Mouse (Mus musculus): Measurements from ENCODE around the gene Zfp827. TPM values are rescaled to one million over a fixed set of nuclear protein-coding genes. Genes with fewer than 3 reads are reported as not detected.
A peak's percentile ranks its signal among the peaks of the same experiment; 100 is the strongest.

Gene Zfp827
- polyA plus RNA-seq, 1 experiment from 2014 or later: 7.4 TPM

GRCm38 (mm10) chr8:79084359-79084820 is 56.2 kb downstream of the Zfp827 start:
- Histone ChIP-seq H3K27ac (replicated peaks) (peak overlapping the region; percentile 40), H3K36me3 (peaks cover 52% of the 10 kb centered on the region), H3K4me1 (peaks cover 58% of the 10 kb centered on the region), H3K4me2 (no peak overlapping the region), H3K4me3 (no peak overlapping the region), H3K9me3 (no peaks in the 10 kb centered on the region), H3K27me3 (replicated peaks) (no peaks in the 10 kb centered on the region), H3K9ac (no peak overlapping the region)
- 74% methylated on average over 3 of the region's 3 CpGs for WGBS
- no peak for ATAC-seq (ENCODE audit: extremely low read depth, insufficient number of reproducible peaks, low FRiP score, low TSS enrichment)

GRCm38 (mm10) chr8:79094422-79094821 is 66.2 kb downstream of the Zfp827 start:
- Histone ChIP-seq H3K9ac (no peak overlapping the region), H3K27ac (replicated peaks) (no peak overlapping the region), H3K4me1 (peaks cover 39% of the 10 kb centered on the region), H3K36me3 (peaks cover 47% of the 10 kb centered on the region), H3K4me3 (no peak overlapping the region), H3K4me2 (no peak overlapping the region), H3K9me3 (no peaks in the 10 kb centered on the region), H3K27me3 (replicated peaks) (no peaks in the 10 kb centered on the region)
- WGBS: 86% methylated on average over 4 of the region's 4 CpGs
- no peak for ATAC-seq (ENCODE audit: extremely low read depth, insufficient number of reproducible peaks, low FRiP score, low TSS enrichment)

- H3K36me3 ChIP-seq: peaks cover 40% of the 10 kb centered on the region
- H3K9ac ChIP-seq: 0 out of 2 replicates have a peak overlapping the region, but pooled peaks have one; percentile 45
- H3K4me3 ChIP-seq: no peak overlapping the region
- H3K27ac ChIP-seq (replicated peaks): peak overlapping the region; percentile 64
- H3K4me1 ChIP-seq: peaks cover 39% of the 10 kb centered on the region
- H3K9me3 ChIP-seq: no peaks in the 10 kb centered on the region
- no peak for ATAC-seq (ENCODE audit: extremely low read depth, insufficient number of reproducible peaks, low FRiP score, low TSS enrichment)
- peak overlapping the region; percentile 30 for H3K4me2 ChIP-seq
- no peaks in the 10 kb centered on the region for H3K27me3 ChIP-seq (replicated peaks)
- 44% methylated on average over 7 of the region's 7 CpGs for WGBS
Measured at GRCm38 (mm10) chr8:79095162-79095561, 66.9 kb downstream of the Zfp827 start.

GRCm38 (mm10) chr8:79096970-79097369 is 68.7 kb downstream of the Zfp827 start:
- no peak for ATAC-seq (ENCODE audit: extremely low read depth, insufficient number of reproducible peaks, low FRiP score, low TSS enrichment)
- 64% methylated on average over 11 of the region's 11 CpGs for WGBS
- no peak overlapping the region for H3K4me2 ChIP-seq
- peaks cover 39% of the 10 kb centered on the region for H3K4me1 ChIP-seq
- no peak overlapping the region for H3K4me3 ChIP-seq
- no peak overlapping the region for H3K9ac ChIP-seq
- H3K9me3 ChIP-seq: no peaks in the 10 kb centered on the region
- H3K27me3 ChIP-seq (replicated peaks): no peaks in the 10 kb centered on the region
- peaks cover 34% of the 10 kb centered on the region for H3K36me3 ChIP-seq
- H3K27ac ChIP-seq (replicated peaks): no peak overlapping the region; the same call in 1 of the 2 replicates

- Histone ChIP-seq H3K4me2 (no peak overlapping the region), H3K9me3 (no peaks in the 10 kb centered on the region), H3K4me1 (peaks cover 50% of the 10 kb centered on the region), H3K9ac (0 out of 2 replicates have a peak overlapping the region, but pooled peaks have one; percentile 25), H3K36me3 (peaks cover 14% of the 10 kb centered on the region; the same call in 1 of the 2 replicates), H3K4me3 (no peak overlapping the region), H3K27me3 (replicated peaks) (no peaks in the 10 kb centered on the region), H3K27ac (replicated peaks) (peak overlapping the region; percentile 62)
- ATAC-seq (ENCODE audit: extremely low read depth, insufficient number of reproducible peaks, low FRiP score, low TSS enrichment): no peak
- WGBS: 59% methylated on average over 4 of the region's 4 CpGs
Measured at GRCm38 (mm10) chr8:79102707-79103106, 74.5 kb downstream of the Zfp827 start.

GRCm38 (mm10) chr8:79103185-79103878 is 75.1 kb downstream of the Zfp827 start:
- 68% methylated on average over 14 of the region's 14 CpGs for WGBS
- Histone ChIP-seq H3K27ac (replicated peaks) (peak overlapping the region; percentile 62), H3K27me3 (replicated peaks) (no peaks in the 10 kb centered on the region), H3K4me1 (peaks cover 49% of the 10 kb centered on the region), H3K36me3 (peaks cover 14% of the 10 kb centered on the region; the same call in 1 of the 2 replicates), H3K9ac (0 out of 2 replicates have a peak overlapping the region, but pooled peaks have one; percentile 25), H3K4me2 (no peak overlapping the region), H3K9me3 (no peaks in the 10 kb centered on the region), H3K4me3 (no peak overlapping the region)
- no peak for ATAC-seq (ENCODE audit: extremely low read depth, insufficient number of reproducible peaks, low FRiP score, low TSS enrichment)

GRCm38 (mm10) chr8:79103923-79104580 is 75.8 kb downstream of the Zfp827 start:
- ATAC-seq (ENCODE audit: extremely low read depth, insufficient number of reproducible peaks, low FRiP score, low TSS enrichment): no peak
- Histone ChIP-seq H3K27me3 (replicated peaks) (no peaks in the 10 kb centered on the region), H3K4me1 (peaks cover 44% of the 10 kb centered on the region), H3K27ac (replicated peaks) (peak overlapping the region; percentile 53), H3K36me3 (peaks cover 19% of the 10 kb centered on the region; the same call in 1 of the 2 replicates), H3K9ac (no peak overlapping the region), H3K9me3 (no peaks in the 10 kb centered on the region), H3K4me2 (no peak overlapping the region), H3K4me3 (no peak overlapping the region)
- 68% methylated on average over 9 of the region's 9 CpGs for WGBS

- Histone ChIP-seq H3K27ac (replicated peaks) (peak overlapping the region; percentile 53), H3K4me1 (peaks cover 43% of the 10 kb centered on the region), H3K4me3 (no peak overlapping the region), H3K4me2 (no peak overlapping the region), H3K36me3 (peaks cover 20% of the 10 kb centered on the region; the same call in 1 of the 2 replicates), H3K9ac (peak overlapping the region; percentile 47), H3K9me3 (no peaks in the 10 kb centered on the region), H3K27me3 (replicated peaks) (no peaks in the 10 kb centered on the region)
- ATAC-seq (ENCODE audit: extremely low read depth, insufficient number of reproducible peaks, low FRiP score, low TSS enrichment): no peak
- 74% methylated on average over 9 of the region's 9 CpGs for WGBS
Measured at GRCm38 (mm10) chr8:79104634-79105033, 76.4 kb downstream of the Zfp827 start.

- Histone ChIP-seq H3K27me3 (replicated peaks) (no peaks in the 10 kb centered on the region), H3K9me3 (no peaks in the 10 kb centered on the region), H3K4me2 (no peak overlapping the region), H3K4me3 (no peak overlapping the region), H3K4me1 (peaks cover 43% of the 10 kb centered on the region), H3K36me3 (peaks cover 20% of the 10 kb centered on the region; the same call in 1 of the 2 replicates), H3K27ac (replicated peaks) (peak overlapping the region; percentile 53), H3K9ac (peak overlapping the region; percentile 47)
- ATAC-seq (ENCODE audit: extremely low read depth, insufficient number of reproducible peaks, low FRiP score, low TSS enrichment): no peak
- WGBS: 67% methylated on average over 10 of the region's 10 CpGs
Measured at GRCm38 (mm10) chr8:79105186-79105585, 76.9 kb downstream of the Zfp827 start.

- H3K4me1 ChIP-seq: peaks cover 16% of the 10 kb centered on the region
- no peaks in the 10 kb centered on the region for H3K27me3 ChIP-seq (replicated peaks)
- no peak for ATAC-seq (ENCODE audit: extremely low read depth, insufficient number of reproducible peaks, low FRiP score, low TSS enrichment)
- H3K4me2 ChIP-seq: no peak overlapping the region
- H3K4me3 ChIP-seq: no peak overlapping the region
- WGBS: 81% methylated on average over 8 of the region's 8 CpGs
- no peak overlapping the region for H3K9ac ChIP-seq
- peaks cover 33% of the 10 kb centered on the region for H3K36me3 ChIP-seq
- no peak overlapping the region for H3K27ac ChIP-seq (replicated peaks)
- H3K9me3 ChIP-seq: no peaks in the 10 kb centered on the region
Measured at GRCm38 (mm10) chr8:79111461-79111860, 83.2 kb downstream of the Zfp827 start.

GRCm38 (mm10) chr8:79112480-79112879 is 84.2 kb downstream of the Zfp827 start:
- no peak for ATAC-seq (ENCODE audit: extremely low read depth, insufficient number of reproducible peaks, low FRiP score, low TSS enrichment)
- H3K4me1 ChIP-seq: peaks cover 21% of the 10 kb centered on the region

More at GRCm38 (mm10) chr8:79112480-79112879, 84.2 kb downstream of the Zfp827 start:
- Histone ChIP-seq H3K4me3 (no peak overlapping the region), H3K9ac (no peak overlapping the region), H3K4me2 (no peak overlapping the region), H3K36me3 (peaks cover 27% of the 10 kb centered on the region), H3K9me3 (no peaks in the 10 kb centered on the region), H3K27me3 (replicated peaks) (no peaks in the 10 kb centered on the region), H3K27ac (replicated peaks) (no peak overlapping the region)
- WGBS: 92% methylated on average over 18 of the region's 18 CpGs
